Mouse (Mus musculus) G1E (cell line): ENCODE data around the gene Dock3. TPM values are rescaled to one million over a fixed set of nuclear protein-coding genes. Genes with fewer than 3 reads are reported as not detected.
"Not testable (repeated sequence)": the region's sequence is repeated elsewhere in the genome, so short reads cannot be mapped to it uniquely, and the experiment has no call there.

Experiments used
- ATAC-seq: 2 replicates; pipeline ENCODE4 v1.8.0; 2016; ENCODE audit warnings: mild to moderate bottlenecking; ENCODE audit not compliant: insufficient number of reproducible peaks, poor library complexity, low FRiP score, severe bottlenecking; ENCODE audit errors: extremely low read depth
- DNase-seq: peaks from one replicate; pipeline ENCODE4 v3.0.0; 2012; ENCODE audit warnings: low spot score
- H3K27me3 ChIP-seq: 2 replicates; pipeline ENCODE4 v1.6.1; 2012; ENCODE audit warnings: mild to moderate bottlenecking, low read length, inconsistent platforms; ENCODE audit not compliant: insufficient read depth
- H3K36me3 ChIP-seq: replicated peaks from 2 replicates; pipeline ENCODE3; 2012; ENCODE audit warnings: mild to moderate bottlenecking, inconsistent platforms
- H3K4me1 ChIP-seq: 2 replicates; pipeline ENCODE4 v1.6.1; 2012; ENCODE audit warnings: low read depth, low read length, inconsistent platforms, mixed read lengths; ENCODE audit not compliant: insufficient read depth
- H3K4me3 ChIP-seq: 2 replicates; pipeline ENCODE4 v1.5.1; 2012; ENCODE audit warnings: low read depth, mild to moderate bottlenecking, inconsistent platforms, low read length, moderate library complexity, mixed read lengths
- H3K9me3 ChIP-seq: replicated peaks from 2 replicates; pipeline ENCODE4 v1.6.1; 2012; ENCODE audit warnings: inconsistent platforms
- CTCF ChIP-seq: IDR thresholded peaks from 2 replicates; pipeline ENCODE4 v1.5.1; 2012; ENCODE audit warnings: low read depth, low read length, inconsistent platforms, mixed read lengths
- GATA1 ChIP-seq: IDR thresholded peaks from 2 replicates; pipeline ENCODE4 v1.6.1; 2012; ENCODE audit warnings: borderline replicate concordance, low read length, inconsistent platforms, mixed read lengths
- GATA2 ChIP-seq: IDR thresholded peaks from 2 replicates; pipeline ENCODE4 v1.6.1; 2012; ENCODE audit warnings: low read depth, low read length, inconsistent platforms, borderline replicate concordance
- POLR2AphosphoS5 ChIP-seq: IDR thresholded peaks from 2 replicates; pipeline ENCODE4 v1.6.1; 2012; ENCODE audit warnings: low read depth, low read length, inconsistent platforms; ENCODE audit not compliant: insufficient replicate concordance
- TAL1 ChIP-seq: conservative IDR thresholded peaks from 2 replicates; pipeline ENCODE4 v1.6.1; 2012; ENCODE audit warnings: low read depth, low read length, inconsistent platforms, mixed read lengths
- polyA plus RNA-seq: library from polyadenylated mRNA; stranded (reverse); fragments of >175 nt; gene quantifications from 2 replicates; pipeline ENCODE4 v1.2.3, GENCODE M21; 2012
- total RNA-seq, 2 experiments: library from RNA; stranded (forward) in 1 of 2; stranded (reverse) in 1 of 2; fragments of 200-1000 nt in 1 of 2; fragments of >200 nt in 1 of 2; fragmentation: Nextera tagmentation in 1 of 2; gene quantifications; 2 replicates each; pipeline ENCODE4 v1.2.3; 2014 to 2017

The Dock3 gene
- total and polyA plus RNA-seq, 3 experiments = 0.33 TPM; not detected in 2

DNA sequence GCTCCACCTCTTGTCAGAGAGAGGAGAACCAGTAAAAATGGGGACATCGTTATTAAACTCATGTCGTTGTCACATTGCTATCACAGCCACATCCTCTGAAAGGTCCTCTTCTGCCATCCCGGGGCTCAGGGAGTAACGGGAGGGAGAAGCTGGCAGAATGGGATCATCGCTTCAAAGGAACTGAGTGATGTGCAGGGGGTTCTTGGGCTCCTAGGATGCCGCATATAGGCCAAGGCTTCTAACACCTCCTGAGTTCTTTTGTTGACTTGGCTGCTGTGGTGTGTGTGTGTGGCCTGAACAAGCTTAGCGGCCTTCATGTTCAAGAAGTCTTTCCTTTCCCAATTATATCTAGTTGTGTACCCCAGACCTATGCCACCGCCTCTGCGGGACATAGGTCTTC lies 431 bp upstream of the Dock3 start:
- Histone ChIP-seq H3K9me3 (peaks cover 9% of the 10 kb centered on the region), H3K4me3 (no peak overlapping the region), H3K4me1 (no peaks in the 10 kb centered on the region), H3K36me3 (no peaks in the 10 kb centered on the region), H3K27me3 (peaks cover 8% of the 10 kb centered on the region)
- DNase-seq = no peak
- TF ChIP-seq CTCF (no peak), POLR2AphosphoS5 (no peak), TAL1 (no peak), GATA2 (no peak), GATA1 (no peak)
- ATAC-seq = no peak

DNA sequence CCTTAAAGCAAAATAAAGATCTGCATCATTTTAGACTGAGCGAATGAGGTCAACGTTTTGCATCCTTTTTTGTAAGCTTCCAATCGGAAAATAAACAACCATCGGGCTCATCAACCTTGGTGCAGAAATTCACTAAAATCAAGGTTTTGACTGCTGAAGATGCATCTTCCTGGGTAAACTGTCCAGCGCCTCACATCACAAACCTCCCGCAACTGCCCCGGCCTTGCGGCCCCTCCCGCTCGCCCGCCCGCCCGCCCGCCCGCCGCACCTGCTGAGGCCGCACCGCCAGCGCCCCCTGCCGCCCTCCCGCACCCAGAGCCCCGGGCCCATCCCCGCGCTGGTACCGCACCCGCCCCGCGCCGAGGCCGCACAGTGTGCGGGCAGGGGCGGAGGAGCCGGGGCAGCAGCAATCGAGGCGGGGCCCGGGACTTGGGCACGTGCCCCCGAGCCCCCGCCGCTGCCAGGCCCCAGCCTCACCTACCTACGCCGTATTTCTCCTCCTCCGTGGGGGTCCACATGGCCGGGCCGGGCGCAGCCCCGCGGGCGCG lies 644 bp downstream of the Dock3 start:
- DNase-seq (no peak), ATAC-seq (no peak)
- TF ChIP-seq GATA1 (no peak), POLR2AphosphoS5 (no peak), CTCF (no peak), TAL1 (no peak), GATA2 (no peak)
- Histone ChIP-seq H3K4me1 (no peaks in the 10 kb centered on the region), H3K4me3 (no peak overlapping the region), H3K27me3 (peaks cover 8% of the 10 kb centered on the region), H3K36me3 (no peaks in the 10 kb centered on the region), H3K9me3 (peaks cover 9% of the 10 kb centered on the region)

DNA sequence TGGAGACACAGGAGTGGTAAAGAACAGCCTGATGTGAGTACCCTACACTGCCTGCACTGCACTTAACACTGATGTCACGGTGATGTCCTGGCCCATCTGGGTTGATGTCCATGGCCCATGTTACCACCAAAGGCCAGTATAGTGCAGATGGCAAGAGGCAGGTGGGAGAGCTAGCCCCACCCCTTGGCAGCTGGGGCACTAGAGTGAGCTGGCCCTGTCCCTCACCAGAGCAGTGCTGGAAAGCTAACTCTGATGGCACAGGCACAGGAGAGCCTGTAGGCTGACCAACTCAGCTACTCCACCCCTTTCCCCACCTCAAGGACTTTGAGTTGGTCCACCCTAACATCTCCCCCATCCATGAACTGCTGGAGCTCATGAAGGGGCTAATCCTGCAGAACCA lies 7.1 kb downstream of the Dock3 start:
- H3K27me3 ChIP-seq = peaks cover 3% of the 10 kb centered on the region
- no peaks in the 10 kb centered on the region for H3K4me1 ChIP-seq
- no peaks in the 10 kb centered on the region for H3K36me3 ChIP-seq
- ATAC-seq (no peak), DNase-seq (no peak)
- no peaks in the 10 kb centered on the region for H3K9me3 ChIP-seq
- TF ChIP-seq POLR2AphosphoS5 (no peak), GATA2 (no peak), TAL1 (no peak), CTCF (no peak), GATA1 (no peak)
- H3K4me3 ChIP-seq = no peak overlapping the region

DNA sequence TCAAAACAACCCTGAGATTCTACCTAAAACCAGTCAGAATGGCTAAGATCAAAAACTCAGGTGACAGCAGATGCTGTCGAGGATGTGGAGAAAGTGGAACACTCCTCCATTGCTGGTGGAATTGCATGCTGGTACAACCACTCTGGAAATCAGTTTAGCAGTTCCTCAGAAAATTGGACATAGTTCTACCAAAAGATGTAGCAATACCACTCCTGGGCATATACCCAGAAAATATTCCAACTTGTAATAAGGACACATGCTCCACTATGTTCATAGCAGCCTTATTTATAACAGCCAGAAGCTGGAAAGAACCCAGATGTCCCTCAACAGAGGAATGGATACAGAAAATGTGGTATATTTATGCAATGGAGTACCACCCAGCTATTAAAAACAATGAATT lies 56.9 kb downstream of the Dock3 start:
- not testable (repeated sequence) for H3K27me3 ChIP-seq, H3K4me1 ChIP-seq, H3K36me3 ChIP-seq, DNase-seq, ATAC-seq, H3K9me3 ChIP-seq, H3K4me3 ChIP-seq

DNA sequence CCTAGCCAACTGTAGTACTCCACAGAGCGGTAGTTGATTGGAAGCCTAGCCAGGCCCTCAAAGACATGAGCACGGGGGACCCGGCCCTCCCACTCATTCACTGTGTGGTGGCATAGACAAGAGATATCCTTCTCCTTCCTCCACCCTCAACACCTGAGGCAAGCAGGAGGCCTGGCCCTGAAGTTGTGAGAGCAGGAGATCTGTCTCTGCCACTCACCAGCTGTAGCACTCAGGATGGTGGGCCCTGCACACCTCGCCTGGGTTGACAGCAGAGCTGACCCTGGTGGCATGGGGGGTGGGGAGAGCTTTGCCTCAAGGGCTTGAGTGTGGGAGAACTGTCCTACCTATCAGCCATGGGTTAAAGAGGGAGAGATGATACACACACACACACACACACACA lies 65.9 kb downstream of the Dock3 start:
- TF ChIP-seq CTCF (no peak), TAL1 (no peak), GATA2 (no peak), GATA1 (no peak), POLR2AphosphoS5 (no peak)
- ATAC-seq = no peak
- no peak for DNase-seq

DNA sequence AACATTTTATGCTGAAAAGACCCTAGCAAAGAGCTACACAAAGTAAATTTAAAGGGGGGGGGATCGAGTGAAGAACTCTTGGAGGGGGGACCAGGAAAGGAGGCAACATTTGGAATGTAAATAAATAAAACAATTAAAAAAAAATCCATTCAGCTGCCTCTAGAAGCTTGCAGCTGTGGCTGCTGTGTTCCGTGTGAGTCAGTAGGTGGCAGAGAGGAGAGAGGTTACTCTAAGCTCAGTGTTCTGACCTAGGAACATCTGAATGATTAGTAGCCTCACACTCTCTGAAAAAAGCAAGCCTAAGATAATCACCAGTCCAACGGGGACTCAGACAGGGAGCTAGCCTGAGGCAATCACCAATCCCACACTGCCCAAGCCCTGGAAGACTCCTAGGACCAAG lies 66.9 kb downstream of the Dock3 start:
- Histone ChIP-seq H3K9me3 (no peaks in the 10 kb centered on the region), H3K4me3 (no peak overlapping the region), H3K27me3 (peaks cover 6% of the 10 kb centered on the region), H3K4me1 (no peaks in the 10 kb centered on the region), H3K36me3 (no peaks in the 10 kb centered on the region)
- ATAC-seq = no peak
- DNase-seq = no peak
- TF ChIP-seq TAL1 (no peak), CTCF (no peak), GATA1 (no peak), POLR2AphosphoS5 (no peak), GATA2 (no peak)

More for the DNA sequence above, 65.9 kb downstream of the Dock3 start:
- Histone ChIP-seq H3K4me3 (no peak overlapping the region), H3K4me1 (no peaks in the 10 kb centered on the region), H3K9me3 (no peaks in the 10 kb centered on the region), H3K36me3 (no peaks in the 10 kb centered on the region), H3K27me3 (peaks cover 7% of the 10 kb centered on the region)

DNA sequence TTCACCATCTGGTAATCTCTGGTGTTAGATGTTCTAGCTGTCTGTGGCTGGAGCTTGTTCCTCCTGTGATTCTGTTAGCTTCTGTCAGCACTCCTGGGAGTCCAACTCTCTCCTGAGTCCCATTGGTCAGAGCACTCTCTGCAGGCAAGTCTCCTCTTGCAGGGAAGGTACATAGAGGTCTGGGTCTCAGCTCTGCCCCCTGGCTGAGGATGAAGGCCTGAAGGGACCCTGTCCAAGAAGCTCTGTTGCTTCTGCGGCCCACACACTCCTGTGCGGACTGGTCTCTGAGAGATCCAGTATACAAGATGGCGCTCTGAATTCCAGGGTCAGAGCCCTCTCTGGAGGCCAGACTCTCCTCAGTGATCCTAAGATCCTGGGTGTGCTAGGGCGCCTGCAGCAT lies 75.3 kb downstream of the Dock3 start:
- H3K9me3 ChIP-seq, H3K36me3 ChIP-seq, H3K4me3 ChIP-seq, ATAC-seq, DNase-seq, H3K4me1 ChIP-seq, H3K27me3 ChIP-seq: not testable (repeated sequence)
